Mouse (Mus musculus) neural tube, embryonic 11.5 days (tissue): ENCODE results near the gene Phldb3. TPM values are rescaled to one million over a fixed set of nuclear protein-coding genes. Genes with fewer than 3 reads are reported as not detected.

Experiments
- ATAC-seq: fragments of 200-750 bp; cut with Nextera tagmentation; 2 replicates; pipeline ENCODE4 v1.8.0; 2017; ENCODE audit warnings: moderate number of reproducible peaks, mild to moderate bottlenecking, moderate TSS enrichment, moderate library complexity; ENCODE audit not compliant: insufficient read depth, low FRiP score, low TSS enrichment
- DNase-seq: peaks from one replicate; pipeline ENCODE4 v3.0.0-alpha.2; 2015; ENCODE audit warnings: low spot score
- H3K27ac ChIP-seq: fragments of 300-500 bp; sonication (generic); 2 replicates; pipeline ENCODE4 v1.5.1; 2014; ENCODE audit warnings: low read depth, mild to moderate bottlenecking, low read length
- H3K27me3 ChIP-seq: fragments of 300-500 bp; sonication (generic); 2 replicates; pipeline ENCODE4 v1.6.1; 2014; ENCODE audit warnings: mild to moderate bottlenecking, low read length, mixed read lengths; ENCODE audit not compliant: control insufficient read depth, insufficient read depth
- H3K36me3 ChIP-seq: fragments of 300-500 bp; sonication (generic); 2 replicates; pipeline ENCODE4 v1.6.1; 2014; ENCODE audit warnings: mild to moderate bottlenecking, low read length, moderate library complexity, mixed read lengths; ENCODE audit not compliant: control insufficient read depth, insufficient read depth
- H3K4me1 ChIP-seq: fragments of 300-500 bp; sonication (generic); 2 replicates; pipeline ENCODE4 v1.6.1; 2014; ENCODE audit warnings: low read length, mixed read lengths; ENCODE audit not compliant: control insufficient read depth, insufficient read depth
- H3K4me2 ChIP-seq: fragments of 300-500 bp; sonication (generic); 2 replicates; pipeline ENCODE4 v1.6.1; 2014; ENCODE audit warnings: low read depth, mild to moderate bottlenecking, moderate library complexity
- H3K4me3 ChIP-seq: fragments of 300-500 bp; sonication (generic); 2 replicates; pipeline ENCODE4 v1.5.1; 2014; ENCODE audit warnings: low read depth, low read length
- H3K9ac ChIP-seq: fragments of 300-500 bp; sonication (generic); 2 replicates; pipeline ENCODE4 v1.6.1; 2014; ENCODE audit warnings: mild to moderate bottlenecking, low read length
- H3K9me3 ChIP-seq: fragments of 300-500 bp; sonication (generic); 2 replicates; pipeline ENCODE4 v1.6.1; 2016; ENCODE audit warnings: low read length; ENCODE audit not compliant: control insufficient read depth
- WGBS: fragments of 180-500 bp; shearing (Covaris S2); extraction: QIAGEN DNeasy Blood & Tissue Kit; methylation state at CpG from one replicate; pipeline ENCODE4 v1.1.7; 2014; 5-methylcytosine and 5-hydroxymethylcytosine counted together
- polyA plus RNA-seq: library from polyadenylated mRNA; unstranded; fragments of >200 nt; fragmentation: Nextera tagmentation; extraction: Ambion mirVana; gene quantifications from 2 replicates; pipeline ENCODE4 v1.2.1, GENCODE M21; 2014

Phldb3 gene
- polyA plus RNA-seq, 1 experiment from 2014 or later = not detected

- Histone ChIP-seq H3K27me3 (no peaks in the 10 kb centered on the region), H3K4me2 (no peak within 1 kb of the TSS), H3K36me3 (no peaks in the 10 kb centered on the region), H3K4me3 (no peak within 1 kb of the TSS), H3K27ac (no peak within 1 kb of the TSS), H3K4me1 (no peaks in the 10 kb centered on the region), H3K9ac (no peak within 1 kb of the TSS), H3K9me3 (no peaks in the 10 kb centered on the region)
- WGBS = 92% methylated on average over 9 of the region's 9 CpGs
- DNase-seq (no peak), ATAC-seq (no peak)
Measured at GRCm38 (mm10) chr7:24676575-24676974, 66.0 kb downstream of the Phldb3 start, which contains the start of gene Tex101. Gene Tex101 (minus strand): TSS chr7:24676675.

Other genes with a start within 250 kb of the Phldb3 start
- 2.4 and 3.8 TPM in 2 replicates for gene Kcnn4, start 240.5 kb upstream of the Phldb3 start, polyA plus RNA-seq
- gene Smg9, start 211.1 kb upstream of the Phldb3 start, polyA plus RNA-seq = 21.8 and 27.3 TPM in 2 replicates
- not detected in 2 replicates for gene Irgc1, start 158.5 kb upstream of the Phldb3 start, polyA plus RNA-seq
- 1.5 and 2.2 TPM in 2 replicates for gene Plaur, start 148.3 kb upstream of the Phldb3 start, polyA plus RNA-seq
- 6.9 and 8.1 TPM in 2 replicates for gene Cadm4, start 128.7 kb upstream of the Phldb3 start, polyA plus RNA-seq
- 69.2 and 79.1 TPM in 2 replicates for gene Zfp428, start 103.8 kb upstream of the Phldb3 start, polyA plus RNA-seq
- gene AC161166.1, start 98.3 kb upstream of the Phldb3 start, polyA plus RNA-seq = 0.50 and 0.70 TPM in 2 replicates
- gene Irgq, start 80.1 kb upstream of the Phldb3 start, polyA plus RNA-seq = 16.4 and 19.1 TPM in 2 replicates
- not detected in 2 replicates for gene Pinlyp, start 64.6 kb upstream of the Phldb3 start, polyA plus RNA-seq
- gene Xrcc1, start 64.5 kb upstream of the Phldb3 start, polyA plus RNA-seq = 100 and 120 TPM in 2 replicates
- gene Ethe1, start 23.2 kb upstream of the Phldb3 start, polyA plus RNA-seq = 23.4 and 23.5 TPM in 2 replicates
- gene Zfp575, start 23.1 kb upstream of the Phldb3 start, polyA plus RNA-seq = 1.7 and 2.1 TPM in 2 replicates
- 0.76 and 0.99 TPM in 2 replicates for gene Lypd3, start 25.8 kb downstream of the Phldb3 start, polyA plus RNA-seq
- gene Tex101, start 65.9 kb downstream of the Phldb3 start, polyA plus RNA-seq = not detected in 2 replicates
- gene BC049730, start 98.5 kb downstream of the Phldb3 start, polyA plus RNA-seq = not detected in 2 replicates
- not detected in 2 replicates for gene Gm4763, start 116.1 kb downstream of the Phldb3 start, polyA plus RNA-seq
- not detected in 2 replicates for gene Cd177, start 149.5 kb downstream of the Phldb3 start, polyA plus RNA-seq
- not detected in 2 replicates for gene Ceacam10, start 166.4 kb downstream of the Phldb3 start, polyA plus RNA-seq